Mouse (Mus musculus): ENCODE data around the gene Lztr1.
"Not testable (repeated sequence)": the region's sequence is repeated elsewhere in the genome, so short reads cannot be mapped to it uniquely, and the experiment has no call there.

Lztr1 gene

GRCm38 (mm10) chr16:17507018-17507552 lies 1.4 kb upstream of the Lztr1 start:
- no peak for DNase-seq (ENCODE audit: low spot score)

- peak; percentile 24 for DNase-seq (ENCODE audit: low spot score)
These were observed 457 bp upstream of the Lztr1 start for GRCm38 (mm10) chr16:17508031-17508430.

DNA sequence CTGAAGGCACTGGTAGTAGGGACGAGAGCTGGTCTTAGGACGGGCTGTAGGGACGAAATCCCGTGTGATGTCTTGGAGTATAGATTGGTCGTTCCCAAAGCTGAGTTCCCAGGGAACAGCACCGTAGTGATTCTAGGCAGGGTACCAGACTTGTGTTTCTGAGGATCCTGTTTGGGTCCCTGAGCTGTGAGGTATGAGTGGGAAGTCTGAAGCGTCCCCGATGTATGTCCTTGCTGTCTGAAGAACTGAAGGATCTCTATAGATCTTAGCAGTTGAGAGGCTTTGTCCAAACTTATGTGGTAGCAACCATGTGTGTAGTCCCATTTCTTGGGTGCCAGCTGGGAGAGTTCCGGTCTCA lies 731 bp downstream of the Lztr1 start:
- DNase-seq (ENCODE audit: low spot score) = peak; percentile 52

DNA sequence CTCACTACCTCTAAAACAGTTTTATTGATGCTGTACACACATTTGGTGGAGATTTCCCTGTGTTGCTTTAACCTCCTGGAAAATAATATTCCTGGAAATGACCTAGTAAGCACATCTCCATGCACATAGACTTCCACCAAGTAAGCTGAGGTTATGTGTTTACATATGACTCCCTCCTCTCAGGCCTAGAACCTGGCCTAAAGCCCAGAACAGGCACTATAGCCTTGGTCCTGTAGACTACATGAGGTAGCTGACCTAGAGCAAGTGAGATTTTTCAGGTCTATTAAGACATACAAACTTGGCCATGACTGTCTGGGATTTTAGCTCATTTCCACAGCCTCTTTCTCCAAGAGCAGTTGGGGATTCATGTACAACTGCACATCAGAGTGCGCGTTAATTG lies 1.7 kb downstream of the Lztr1 start:
- DNase-seq (ENCODE audit: low spot score) = no peak

DNA sequence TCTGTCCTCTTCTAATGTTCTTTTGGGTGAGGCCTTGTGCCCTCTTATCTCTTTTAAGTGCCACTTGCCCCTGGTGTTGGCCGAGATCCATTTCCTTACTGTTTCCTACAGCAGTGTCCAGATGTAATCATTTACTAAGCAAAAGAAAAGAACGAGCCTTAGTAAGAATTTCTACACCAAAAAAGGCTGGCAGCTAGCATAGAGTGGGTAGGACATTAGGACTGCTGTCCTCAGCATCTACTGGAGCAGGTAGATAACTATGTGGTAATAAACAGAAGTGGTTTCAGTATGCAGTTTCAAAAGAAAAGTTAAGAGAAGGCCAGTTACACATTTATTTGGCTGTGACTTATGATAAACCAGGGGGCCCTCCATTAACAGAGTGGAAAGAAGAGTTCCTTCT lies 2.2 kb downstream of the Lztr1 start:
- DNase-seq (ENCODE audit: low spot score) = no peak

- no peak for DNase-seq (ENCODE audit: low spot score)
These were observed 2.9 kb downstream of the Lztr1 start for GRCm38 (mm10) chr16:17511431-17511830.

DNA sequence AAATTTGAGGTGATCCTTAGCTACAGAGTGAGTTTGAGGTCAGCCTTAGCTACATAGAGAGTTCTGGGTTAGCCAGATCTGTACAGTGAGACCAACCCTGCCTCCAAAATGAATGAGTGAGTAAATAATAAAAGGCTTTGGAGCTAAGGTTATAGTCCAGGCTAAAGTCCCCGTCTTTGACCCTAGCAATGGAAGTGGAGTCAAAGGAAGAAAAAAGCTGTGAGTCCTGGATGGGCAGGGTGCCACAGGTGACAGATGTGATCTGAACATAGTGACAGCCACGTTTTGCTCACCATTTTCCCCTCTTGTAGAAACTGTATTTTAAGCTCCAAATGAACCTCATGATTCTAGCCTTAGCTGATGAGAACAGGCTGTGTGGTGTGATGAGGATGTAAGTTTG lies 10.4 kb downstream of the Lztr1 start:
- no peak for DNase-seq (ENCODE audit: low spot score)

DNA sequence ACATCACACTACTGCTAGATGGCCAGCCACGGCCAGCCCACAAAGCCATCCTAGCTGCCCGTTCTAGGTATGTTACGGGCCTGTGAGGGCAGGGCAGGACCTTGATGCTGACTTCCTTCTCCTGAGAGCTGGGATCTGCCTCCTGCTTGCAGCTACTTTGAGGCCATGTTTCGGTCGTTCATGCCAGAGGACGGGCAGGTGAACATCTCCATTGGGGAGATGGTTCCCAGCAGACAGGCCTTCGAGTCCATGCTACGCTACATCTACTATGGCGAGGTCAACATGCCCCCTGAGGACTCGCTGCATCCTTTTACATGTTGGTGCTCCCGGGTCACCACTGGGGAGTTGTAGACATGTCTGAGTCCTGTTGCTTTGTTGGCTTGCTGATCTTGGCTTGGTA lies 15.7 kb downstream of the Lztr1 start:
- DNase-seq (ENCODE audit: low spot score) = no peak

- DNase-seq (ENCODE audit: low spot score) = no peak
These were observed 17.0 kb downstream of the Lztr1 start for GRCm38 (mm10) chr16:17525524-17525923.

DNA sequence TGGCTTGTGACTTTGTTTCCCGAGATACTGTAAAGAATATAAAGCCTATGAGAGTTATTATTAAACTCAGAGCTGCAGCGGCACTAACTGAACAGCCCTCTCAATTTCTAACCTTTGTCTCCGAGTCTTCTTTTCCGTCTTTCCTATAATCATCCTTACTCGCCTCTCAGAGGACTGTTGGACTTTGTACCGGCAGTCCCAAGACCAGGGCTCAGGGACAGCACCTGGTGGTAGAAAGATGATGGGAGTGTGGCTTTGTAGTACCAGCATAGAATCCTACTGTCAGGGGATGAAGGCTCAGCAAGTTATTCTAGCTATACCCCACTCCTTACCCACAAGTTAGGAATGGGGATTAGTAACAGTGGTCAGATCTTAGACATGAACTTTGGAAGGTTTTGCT lies 17.7 kb downstream of the Lztr1 start:
- no peak for DNase-seq (ENCODE audit: low spot score)

DNA sequence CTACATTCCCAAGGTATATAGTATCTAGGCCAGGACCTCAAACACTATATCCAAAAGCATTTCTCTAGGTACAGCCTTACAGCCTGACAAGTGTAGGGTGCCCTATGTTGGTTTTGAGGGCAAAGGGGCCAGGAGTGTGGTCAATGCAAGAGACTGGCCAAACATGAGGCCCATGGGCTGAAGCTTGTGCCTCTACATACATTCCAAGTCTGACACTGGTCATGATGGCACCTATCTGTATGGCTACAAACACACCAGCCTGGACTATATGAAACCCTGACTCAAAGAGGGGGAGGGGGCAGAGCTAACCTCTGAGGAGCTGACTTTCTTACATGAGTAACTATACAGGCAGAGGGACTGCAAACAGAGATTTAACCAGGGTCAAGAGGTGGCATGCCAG lies 19.1 kb downstream of the Lztr1 start:
- no peak for DNase-seq (ENCODE audit: low spot score)

- DNase-seq (ENCODE audit: low spot score) = no peak
These were observed 19.8 kb downstream of the Lztr1 start for GRCm38 (mm10) chr16:17528276-17528675.

DNA sequence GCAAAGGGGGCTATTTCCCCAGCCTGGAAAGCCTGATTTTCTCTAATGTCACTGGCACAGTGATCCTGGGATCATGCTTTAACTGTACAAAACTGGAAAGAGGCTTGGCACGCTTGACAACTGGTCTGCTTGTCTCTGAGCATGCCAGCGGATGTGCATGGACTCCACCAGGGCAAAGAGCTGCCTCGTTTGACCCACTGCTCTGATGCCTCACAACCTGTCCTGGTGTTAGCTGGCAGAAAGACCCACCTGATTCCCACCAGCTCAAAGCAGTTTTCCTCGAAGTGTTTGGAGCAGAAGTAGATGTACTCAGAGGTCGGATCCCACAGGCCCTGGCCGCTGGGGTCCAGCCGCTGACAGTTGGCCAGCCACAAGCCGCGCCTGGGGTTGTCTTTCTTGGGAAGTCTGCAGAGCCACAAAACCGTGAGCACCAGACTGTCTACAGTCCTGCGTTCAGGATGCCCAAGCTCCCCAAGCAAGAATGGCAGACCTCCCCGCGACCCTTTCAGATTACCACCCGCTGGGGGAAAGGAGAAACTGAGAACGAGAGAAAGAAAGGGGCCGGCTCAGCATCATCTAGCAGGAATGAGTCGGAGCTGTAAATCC lies 21.6 kb downstream of the Lztr1 start:
- peak; percentile 48 for DNase-seq (ENCODE audit: low spot score)

DNA sequence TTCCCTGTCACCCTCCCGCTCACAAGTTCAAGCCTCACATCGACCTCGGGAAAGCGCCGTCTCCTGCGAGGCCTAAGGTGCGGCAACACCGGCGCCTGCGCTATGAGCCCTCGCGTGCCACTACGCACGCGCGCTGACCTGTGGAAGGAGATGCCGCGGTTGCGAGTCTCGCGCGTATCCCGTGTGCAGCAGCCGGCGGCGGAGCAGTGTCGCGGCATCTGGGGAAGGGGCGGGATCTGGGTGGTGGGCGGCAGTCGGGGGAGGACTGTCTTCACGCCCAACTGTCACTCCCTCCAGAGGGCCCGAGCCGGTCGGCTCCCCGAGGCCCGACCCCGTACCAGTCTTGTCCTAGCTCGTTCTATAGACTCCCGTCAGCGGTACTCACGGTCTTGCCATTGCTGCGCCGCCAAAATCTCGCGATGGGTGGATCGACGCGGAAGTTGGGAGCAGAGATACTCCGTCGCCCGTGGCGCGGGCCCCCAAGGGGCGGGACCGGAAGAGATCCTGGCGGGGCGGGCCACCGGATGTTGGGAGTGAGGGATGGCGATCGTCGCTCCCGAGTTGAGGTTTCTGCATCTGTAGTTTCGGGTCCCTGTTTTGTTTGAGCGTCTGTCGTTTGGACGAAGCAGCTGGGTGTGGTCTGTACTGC lies 22.3 kb downstream of the Lztr1 start, which contains the start of gene Thap7:
Gene Thap7 (minus strand): TSS at position 497 of the 649 bp plus-strand sequence.
- DNase-seq (ENCODE audit: low spot score) = peak; percentile 99

- DNase-seq (ENCODE audit: low spot score) = peak; percentile 45
These were observed 23.8 kb downstream of the Lztr1 start for GRCm38 (mm10) chr16:17532271-17532670.

DNA sequence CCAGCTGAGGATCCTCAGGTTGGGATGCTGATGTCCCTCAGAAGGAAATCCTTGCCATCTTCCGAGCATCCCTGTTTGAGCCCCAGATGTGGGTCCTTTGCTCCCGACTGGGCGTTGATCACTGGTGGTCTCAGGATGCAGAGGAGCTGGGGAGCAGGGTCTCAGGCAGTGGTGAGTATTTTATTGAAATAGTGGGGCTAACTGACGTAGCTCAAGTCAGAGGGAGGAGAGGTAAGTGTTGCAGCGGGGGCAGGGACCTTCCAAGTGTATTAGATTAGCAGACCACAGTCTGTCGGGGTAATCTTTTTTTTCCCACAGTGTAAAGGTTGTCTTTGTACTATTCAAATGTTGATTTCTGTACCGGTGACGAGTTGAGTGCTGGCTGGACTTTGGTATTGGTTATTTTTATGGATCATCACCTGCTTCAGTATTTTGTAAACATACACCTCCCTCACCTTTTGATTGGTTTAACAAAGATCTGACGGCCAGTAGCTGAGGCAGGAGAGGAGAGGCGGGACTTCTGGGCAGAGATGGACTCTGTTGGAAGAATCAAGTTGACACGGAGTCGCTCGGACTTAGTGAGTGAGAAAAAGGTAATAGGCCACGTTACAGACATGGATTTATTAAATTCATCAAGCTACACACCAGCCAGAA lies 24.3 kb downstream of the Lztr1 start:
- no peak for DNase-seq (ENCODE audit: low spot score)

- no peak for DNase-seq (ENCODE audit: low spot score)
These were observed 28.1 kb downstream of the Lztr1 start for GRCm38 (mm10) chr16:17536584-17536983.

DNA sequence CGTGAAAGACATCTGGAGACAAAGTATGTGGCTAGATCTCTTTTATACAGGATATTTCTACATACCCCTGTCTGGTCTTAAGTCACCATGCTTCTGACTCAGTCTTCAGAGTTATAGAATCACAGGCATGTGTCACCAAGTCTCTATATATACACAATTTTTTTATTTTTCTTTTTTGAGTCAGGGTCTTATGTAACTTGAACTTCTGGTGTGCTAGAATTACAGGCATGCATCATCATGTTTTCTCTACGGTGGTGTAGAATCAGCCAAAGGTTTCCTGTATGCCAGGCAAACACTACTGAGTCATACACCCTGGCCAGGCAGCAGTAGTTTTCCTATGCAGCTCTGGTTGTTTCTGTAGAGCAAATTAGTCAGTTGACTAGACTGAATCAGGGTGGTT lies 34.1 kb downstream of the Lztr1 start:
- peak; percentile 19 for DNase-seq (ENCODE audit: low spot score)

DNA sequence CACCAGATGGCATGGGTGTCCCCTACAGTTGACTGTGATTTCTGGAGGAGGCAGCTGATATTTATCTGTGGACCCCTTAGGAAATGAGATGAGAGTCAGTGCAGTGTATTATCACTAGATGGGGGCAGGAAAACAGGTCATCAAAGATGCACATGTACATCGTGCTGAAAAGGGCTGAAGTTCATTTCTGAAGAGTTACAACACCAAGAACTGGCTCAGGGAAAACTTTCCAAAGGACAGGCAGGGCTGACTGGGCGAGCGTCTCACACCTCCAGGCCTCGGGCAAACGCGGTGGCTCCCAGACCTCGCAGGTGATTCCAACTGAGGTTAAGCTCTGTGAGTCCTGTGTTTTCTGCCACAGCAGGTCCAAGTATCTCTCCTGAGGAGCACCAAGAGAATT lies 44.3 kb downstream of the Lztr1 start:
- DNase-seq (ENCODE audit: low spot score) = no peak

GRCm38 (mm10) chr16:17553910-17554685 lies 45.6 kb downstream of the Lztr1 start:
- DNase-seq (ENCODE audit: low spot score) = no peak

GRCm38 (mm10) chr16:17554702-17555101 lies 46.2 kb downstream of the Lztr1 start:
- DNase-seq (ENCODE audit: low spot score) = not testable (repeated sequence)

DNA sequence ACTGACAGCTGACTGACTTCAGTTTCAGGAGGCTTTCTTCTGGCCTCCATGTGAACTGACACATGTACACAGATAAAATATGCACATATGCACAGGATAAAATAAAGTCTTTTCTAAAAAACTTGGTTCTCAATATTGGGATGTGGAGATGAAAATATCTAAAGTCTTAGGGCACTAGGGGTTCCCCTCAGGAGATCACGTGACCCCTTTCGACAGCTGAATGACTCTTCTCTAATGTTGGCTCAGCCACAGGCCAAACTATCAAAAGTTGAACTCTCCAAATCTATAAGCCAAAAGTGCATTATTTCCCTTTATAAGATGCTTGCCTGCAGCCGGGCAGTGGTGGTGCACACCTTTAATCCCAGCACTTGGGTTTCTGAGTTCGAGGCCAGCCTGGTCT lies 47.7 kb downstream of the Lztr1 start:
- no peak for DNase-seq (ENCODE audit: low spot score)

GRCm38 (mm10) chr16:17556907-17557306 lies 48.4 kb downstream of the Lztr1 start:
- no peak for DNase-seq (ENCODE audit: low spot score)
